Mouse (Mus musculus): ENCODE measurements at regions not wholly inside any gene's neighbourhood (a gene's known extent, or its start where the extent isn't known, plus 50 kb on each side); places are given as distances from the start of the nearest gene placed in this dataset.

DNA sequence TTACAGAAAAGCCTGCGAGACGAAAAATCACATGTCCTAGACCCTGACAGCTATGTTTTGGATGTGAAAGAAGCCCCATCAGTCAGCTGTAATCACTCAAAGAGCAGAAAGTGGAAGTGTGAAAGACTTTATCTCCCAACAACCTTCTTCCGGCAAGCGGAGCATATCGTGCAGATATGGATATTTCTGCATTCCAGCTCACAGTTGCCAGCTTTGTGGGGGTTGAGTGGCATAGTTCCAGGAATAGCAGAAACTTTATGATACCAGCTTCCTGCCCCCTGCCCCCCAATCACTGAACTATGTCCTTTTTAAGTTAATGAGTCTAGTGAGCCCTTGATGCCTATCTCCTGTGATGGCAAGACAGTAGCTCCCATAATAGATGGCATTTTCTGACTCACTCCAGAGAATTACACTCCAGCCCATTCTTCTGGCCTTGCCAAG, 72.9 kb upstream of the Spred1 start:
- WGBS: 63% methylated on average over 5 of the region's 5 CpGs
- no peak for ATAC-seq (replicated peaks; ENCODE audit: low FRiP score)

DNA sequence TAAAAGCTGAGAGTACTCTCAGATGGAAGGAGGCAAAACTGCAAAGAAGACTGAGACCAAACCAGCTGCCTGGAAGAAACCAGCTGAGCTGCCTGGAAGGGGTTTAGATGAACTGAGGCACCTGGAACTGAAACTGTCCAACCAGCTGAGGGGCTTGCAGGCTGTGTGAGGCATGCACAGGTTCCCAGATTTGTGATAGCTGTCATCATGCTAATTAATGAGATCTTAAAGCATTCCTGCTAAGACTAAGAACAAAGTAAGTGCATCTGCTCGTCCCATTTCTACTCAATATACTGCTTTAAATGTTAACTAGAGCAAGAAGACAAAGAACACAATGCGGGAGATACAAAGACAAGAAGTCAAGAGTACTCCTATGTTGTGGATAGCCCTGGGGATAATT, 71.1 kb upstream of the Spred1 start:
- no peak for ATAC-seq (replicated peaks; ENCODE audit: low FRiP score)
- no peaks in the 10 kb centered on the region for H3K27me3 ChIP-seq

More for the DNA sequence above, 72.9 kb upstream of the Spred1 start:
- no peak overlapping the region for H3K27ac ChIP-seq
- H3K4me2 ChIP-seq: no peak overlapping the region
- H3K4me3 ChIP-seq (replicated peaks): no peak overlapping the region
- H3K36me3 ChIP-seq: no peaks in the 10 kb centered on the region
- H3K27me3 ChIP-seq: no peaks in the 10 kb centered on the region
- peaks cover 5% of the 10 kb centered on the region; the same call in 1 of the 2 replicates for H3K9me3 ChIP-seq (replicated peaks)
- H3K9ac ChIP-seq: no peak overlapping the region
- no peaks in the 10 kb centered on the region; the same call in 1 of the 2 replicates for H3K4me1 ChIP-seq

DNA sequence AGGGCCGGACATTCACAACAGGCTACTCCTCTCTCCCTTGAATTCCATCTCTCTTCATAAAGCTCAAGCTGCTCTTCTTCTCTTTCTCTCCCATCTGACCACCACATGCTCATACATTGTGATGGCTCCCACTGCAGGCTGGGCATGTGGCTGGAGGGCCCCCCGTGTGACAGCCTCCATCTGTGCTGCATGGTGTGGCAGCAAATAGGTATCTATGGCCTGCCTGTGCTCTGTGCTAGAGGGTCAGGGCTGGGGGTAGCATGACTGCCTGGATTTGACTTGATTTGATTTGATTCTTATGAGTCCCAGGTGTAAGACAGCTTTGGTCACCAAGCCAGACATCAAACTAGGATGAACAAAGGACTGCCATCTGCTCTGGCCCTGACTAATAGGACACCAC, 57.0 kb upstream of the Spred1 start:
- Histone ChIP-seq H3K9ac (no peak overlapping the region), H3K27ac (no peak overlapping the region), H3K36me3 (no peaks in the 10 kb centered on the region), H3K4me1 (no peaks in the 10 kb centered on the region), H3K27me3 (no peaks in the 10 kb centered on the region), H3K9me3 (replicated peaks) (no peaks in the 10 kb centered on the region), H3K4me3 (replicated peaks) (no peak overlapping the region), H3K4me2 (no peak overlapping the region)
- WGBS: 78% methylated on average over 2 of the region's 2 CpGs
- no peak for ATAC-seq (replicated peaks; ENCODE audit: low FRiP score)

More for the DNA sequence above, 71.1 kb upstream of the Spred1 start:
- Histone ChIP-seq H3K9ac (no peak overlapping the region), H3K4me1 (no peaks in the 10 kb centered on the region), H3K36me3 (no peaks in the 10 kb centered on the region), H3K9me3 (replicated peaks) (peaks cover 5% of the 10 kb centered on the region; the same call in 1 of the 2 replicates), H3K4me2 (no peak overlapping the region), H3K4me3 (replicated peaks) (no peak overlapping the region), H3K27ac (no peak overlapping the region)
- 86% methylated on average over 2 of the region's 2 CpGs for WGBS

DNA sequence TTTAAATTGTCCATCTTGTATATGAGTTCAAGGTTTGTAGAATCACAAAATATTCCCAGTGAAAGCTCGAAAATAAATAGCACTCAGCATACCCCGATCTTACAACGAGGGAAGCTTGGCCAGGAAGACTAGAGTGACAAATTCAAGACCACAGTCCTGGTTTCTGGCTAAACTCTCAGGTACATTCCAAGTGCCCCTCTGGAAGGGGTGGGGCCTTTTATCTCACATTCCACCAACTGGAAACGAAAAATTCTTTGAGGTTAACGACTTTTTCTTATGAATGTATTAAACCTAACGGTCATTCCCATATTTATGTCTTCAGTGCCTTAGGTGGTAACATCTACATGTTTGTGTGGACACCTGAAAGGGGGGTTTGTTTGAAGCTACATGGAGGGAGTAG, 50.8 kb upstream of the Spred1 start:
- Histone ChIP-seq H3K27me3 (no peaks in the 10 kb centered on the region), H3K9ac (no peak overlapping the region), H3K36me3 (no peaks in the 10 kb centered on the region), H3K4me3 (replicated peaks) (no peak overlapping the region), H3K4me2 (no peak overlapping the region), H3K9me3 (replicated peaks) (no peaks in the 10 kb centered on the region), H3K4me1 (no peaks in the 10 kb centered on the region), H3K27ac (no peak overlapping the region)
- WGBS: 78% methylated on average over 6 of the region's 6 CpGs
- ATAC-seq (replicated peaks; ENCODE audit: low FRiP score): no peak

DNA sequence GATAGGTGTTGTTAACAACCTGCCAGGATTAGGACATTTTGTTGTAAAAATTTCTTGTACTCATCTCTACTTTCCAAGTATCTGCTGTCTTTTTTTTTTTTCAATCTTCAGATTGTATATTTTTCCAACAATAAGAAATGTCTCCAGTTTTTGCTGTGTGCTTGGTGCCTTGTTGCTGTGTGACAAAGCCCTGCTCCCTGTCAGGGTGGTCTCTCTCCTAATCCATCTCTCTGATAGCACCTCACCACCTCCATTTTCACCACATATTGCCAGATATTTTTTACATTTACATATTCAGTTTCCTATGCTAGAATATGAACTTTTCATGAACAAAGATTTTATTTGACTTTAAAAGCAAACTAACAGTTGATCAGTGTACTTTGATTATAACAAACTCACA, 50.1 kb upstream of the Spred1 start:
- Histone ChIP-seq H3K36me3 (no peaks in the 10 kb centered on the region), H3K9ac (no peak overlapping the region), H3K9me3 (replicated peaks) (no peaks in the 10 kb centered on the region), H3K4me2 (no peak overlapping the region), H3K27ac (no peak overlapping the region), H3K4me1 (no peaks in the 10 kb centered on the region), H3K27me3 (no peaks in the 10 kb centered on the region), H3K4me3 (replicated peaks) (no peak overlapping the region)
- ATAC-seq (replicated peaks; ENCODE audit: low FRiP score): no peak
